Mouse (Mus musculus) spleen, adult 2 months (tissue): ENCODE results near the gene Scn8a. TPM values are rescaled to one million over a fixed set of nuclear protein-coding genes. Genes with fewer than 3 reads are reported as not detected.

Source experiments
- DNase-seq, 2 experiments: peaks; one replicate each; pipeline versions ENCODE4 v3.0.0 to v3.0.0-alpha.2; 2012 to 2021; ENCODE audit warnings: low spot score in 2 of 2, low read depth in 1 of 2
- H3K27ac ChIP-seq: fragments of 200-500 bp; 2 replicates; pipeline ENCODE4 v1.5.1; 2012; ENCODE audit warnings: low read length, inconsistent platforms; ENCODE audit not compliant: insufficient read depth
- H3K27me3 ChIP-seq: fragments of 200-500 bp; 2 replicates; pipeline ENCODE4 v1.6.1; 2012; ENCODE audit warnings: mild to moderate bottlenecking, moderate library complexity, low read length, inconsistent platforms; ENCODE audit not compliant: control insufficient read depth, insufficient read depth
- H3K36me3 ChIP-seq: fragments of 200-500 bp; 2 replicates; pipeline ENCODE4 v1.6.1; 2012; ENCODE audit warnings: mild to moderate bottlenecking, low read length, inconsistent platforms; ENCODE audit not compliant: control insufficient read depth, insufficient read depth
- H3K4me1 ChIP-seq: fragments of 200-500 bp; 2 replicates; pipeline ENCODE4 v1.6.1; 2011; ENCODE audit warnings: inconsistent platforms; ENCODE audit not compliant: control insufficient read depth, insufficient read depth, insufficient read length
- H3K4me3 ChIP-seq: fragments of 200-500 bp; 2 replicates; pipeline ENCODE4 v1.5.1; 2011; ENCODE audit warnings: mild to moderate bottlenecking, inconsistent platforms; ENCODE audit not compliant: insufficient read depth, insufficient read length; ENCODE audit errors: extremely low read depth
- CTCF ChIP-seq: fragments of 200-500 bp; IDR thresholded peaks from 2 replicates; pipeline ENCODE4 v1.5.1; 2011; ENCODE audit warnings: mild to moderate bottlenecking, inconsistent platforms; ENCODE audit not compliant: insufficient read depth, insufficient read length, insufficient replicate concordance; ENCODE audit errors: extremely low read depth
- POLR2A ChIP-seq: fragments of 200-500 bp; IDR thresholded peaks from 2 replicates; pipeline ENCODE4 v1.6.1; 2011; ENCODE audit warnings: low read depth, low read length, inconsistent platforms
- WGBS: fragments of 180-500 bp; shearing (Covaris S2); methylation state at CpG from one replicate; pipeline ENCODE4 v1.1.7; 2018; 5-methylcytosine and 5-hydroxymethylcytosine counted together
- polyA plus RNA-seq: library from polyadenylated mRNA; depleted of rRNA; stranded (reverse); fragments of >200 nt; gene quantifications from 2 replicates; pipeline ENCODE4 v1.2.3, GENCODE M21; 2012

Gene Scn8a
- polyA plus RNA-seq, 1 experiment = 0.54 TPM

DNA sequence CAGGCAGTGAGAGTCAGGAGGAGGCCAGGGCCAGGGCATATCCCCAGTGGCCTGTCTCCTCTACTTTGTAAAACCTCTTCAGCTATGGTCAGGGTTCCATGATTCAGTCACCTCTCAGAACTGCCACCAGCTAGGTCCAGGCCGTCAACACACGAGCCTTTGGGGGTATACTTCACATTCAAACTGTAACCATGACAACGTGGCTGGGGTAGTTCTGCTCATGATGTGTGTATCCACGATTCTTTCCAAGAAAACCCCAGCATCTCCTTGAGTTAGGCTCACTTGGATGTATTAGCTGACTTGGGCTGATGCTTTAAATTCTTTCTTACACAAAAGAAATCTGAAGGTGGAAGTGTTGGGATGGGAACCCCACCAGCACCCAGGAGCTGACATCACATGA is 218.6 kb downstream of the Scn8a start:
- H3K36me3 ChIP-seq = no peaks in the 10 kb centered on the region
- H3K4me3 ChIP-seq = no peak overlapping the region

GRCm38 (mm10) chr15:101091551-101091950 is 221.9 kb downstream of the Scn8a start:
- Histone ChIP-seq H3K27ac (no peak overlapping the region), H3K4me3 (no peak overlapping the region), H3K36me3 (no peaks in the 10 kb centered on the region), H3K4me1 (no peaks in the 10 kb centered on the region), H3K27me3 (no peaks in the 10 kb centered on the region)
- TF ChIP-seq POLR2A = no peak
- TF ChIP-seq CTCF = no peak
- 89% methylated on average over 8 of the region's 8 CpGs for WGBS
- no peak for DNase-seq

More for the DNA sequence above, 218.6 kb downstream of the Scn8a start:
- 85% methylated on average over 4 of the region's 4 CpGs for WGBS
- H3K27me3 ChIP-seq = no peaks in the 10 kb centered on the region
- DNase-seq = no peak
- H3K4me1 ChIP-seq = no peaks in the 10 kb centered on the region
- TF ChIP-seq POLR2A (no peak), CTCF (no peak)
- H3K27ac ChIP-seq = no peak overlapping the region

DNA sequence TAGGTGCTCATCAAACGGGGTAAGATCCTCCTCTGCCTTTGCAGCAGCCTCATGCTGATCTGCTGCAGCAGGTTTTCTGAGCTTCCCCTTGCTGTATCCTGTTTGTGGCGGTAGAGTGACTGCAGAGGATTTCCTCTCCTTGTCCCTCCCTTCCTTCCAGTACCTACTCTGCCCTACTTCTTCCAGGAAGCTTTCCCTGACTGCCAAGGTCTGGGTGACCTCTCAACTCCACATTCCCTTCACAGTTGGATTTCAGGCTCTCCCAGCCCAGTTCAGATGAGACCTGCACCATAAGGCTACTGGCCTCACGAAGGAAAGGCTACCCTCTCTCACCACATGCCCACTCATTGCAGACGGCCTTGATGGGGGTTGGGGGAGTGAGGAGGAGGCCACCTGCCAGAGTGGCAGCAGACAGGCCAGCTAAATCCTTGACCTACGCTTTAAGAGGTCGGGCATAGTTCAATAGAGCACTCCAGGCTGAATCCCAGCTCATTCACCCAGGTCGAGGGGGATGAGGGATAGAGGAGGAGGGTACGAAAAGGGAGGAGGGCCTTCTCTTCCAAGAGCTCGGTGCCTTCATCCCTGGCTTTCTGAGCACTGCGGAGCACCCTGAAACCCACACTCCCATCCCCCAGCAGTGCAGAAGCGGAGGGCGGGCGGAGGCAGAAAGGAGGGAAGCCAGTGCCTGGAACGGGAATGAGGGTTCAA is 222.6 kb downstream of the Scn8a start:
- no peak for DNase-seq
- 63% methylated on average over 14 of the region's 14 CpGs for WGBS
- H3K4me3 ChIP-seq = no peak overlapping the region
- H3K4me1 ChIP-seq = no peaks in the 10 kb centered on the region
- TF ChIP-seq CTCF (no peak), POLR2A (no peak)
- no peak overlapping the region for H3K27ac ChIP-seq
- H3K36me3 ChIP-seq = no peaks in the 10 kb centered on the region
- no peaks in the 10 kb centered on the region for H3K27me3 ChIP-seq

GRCm38 (mm10) chr15:101092829-101093648 is 223.4 kb downstream of the Scn8a start:
- no peak overlapping the region for H3K4me3 ChIP-seq
- no peaks in the 10 kb centered on the region for H3K36me3 ChIP-seq
- WGBS = 87% methylated on average over 25 of the region's 25 CpGs
- DNase-seq = no peak
- TF ChIP-seq CTCF (no peak), POLR2A (no peak)
- H3K4me1 ChIP-seq = no peaks in the 10 kb centered on the region
- H3K27ac ChIP-seq = no peak overlapping the region
- 0 out of 2 replicates have a peak, but pooled peaks cover 1% of the 10 kb centered on the region for H3K27me3 ChIP-seq

DNA sequence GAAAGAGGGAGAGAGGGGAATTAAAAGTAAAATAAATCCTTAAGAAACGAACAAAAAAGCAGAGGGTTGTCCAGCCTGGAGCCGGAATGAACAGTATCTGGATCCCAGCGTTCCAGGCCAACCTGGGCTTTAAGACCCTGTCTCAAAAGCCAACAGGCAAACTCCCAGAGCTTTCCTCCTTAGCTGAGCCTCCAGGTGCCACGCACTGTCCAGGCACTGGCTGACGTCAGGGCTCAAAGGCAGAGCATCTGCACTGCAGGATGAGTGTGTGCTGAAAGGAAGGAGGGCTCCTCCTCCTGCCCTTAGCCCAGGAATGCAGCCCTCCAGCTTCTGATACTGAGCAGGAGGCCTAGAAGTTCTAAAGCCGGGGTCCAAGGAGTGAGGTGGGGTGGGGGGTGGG is 224.3 kb downstream of the Scn8a start:
- Histone ChIP-seq H3K27me3 (0 out of 2 replicates have a peak, but pooled peaks cover 1% of the 10 kb centered on the region), H3K4me1 (no peaks in the 10 kb centered on the region), H3K4me3 (no peak overlapping the region), H3K36me3 (no peaks in the 10 kb centered on the region), H3K27ac (no peak overlapping the region)
- no peak for DNase-seq
- TF ChIP-seq CTCF = no peak
- TF ChIP-seq POLR2A = no peak
- 89% methylated on average over 6 of the region's 6 CpGs for WGBS

DNA sequence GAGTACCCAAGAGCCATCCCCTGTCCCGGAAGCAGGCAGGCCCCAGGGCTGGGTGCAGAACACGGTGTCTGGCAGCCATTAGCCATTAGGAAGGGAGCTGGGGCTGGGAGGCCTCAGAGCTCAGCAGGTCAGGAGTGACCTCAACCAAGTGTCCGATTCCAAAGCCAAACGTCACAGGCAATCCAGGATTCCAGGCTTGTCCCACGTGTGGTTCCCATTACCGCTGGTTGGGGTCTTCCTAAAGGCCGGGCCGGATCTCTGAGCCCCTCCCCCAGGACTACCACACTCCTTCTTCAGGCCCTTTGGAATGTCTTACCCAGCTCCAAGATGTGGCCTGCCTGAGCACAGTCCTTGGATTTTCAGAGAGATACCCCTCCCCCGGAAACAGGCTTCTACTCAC is 225.3 kb downstream of the Scn8a start:
- 0 out of 2 replicates have a peak, but pooled peaks cover 1% of the 10 kb centered on the region for H3K27me3 ChIP-seq
- H3K27ac ChIP-seq = no peak overlapping the region
- H3K36me3 ChIP-seq = no peaks in the 10 kb centered on the region
- no peak overlapping the region for H3K4me3 ChIP-seq
- TF ChIP-seq CTCF (no peak), POLR2A (no peak)
- no peak for DNase-seq
- 93% methylated on average over 9 of the region's 9 CpGs for WGBS
- no peaks in the 10 kb centered on the region for H3K4me1 ChIP-seq
